Mouse (Mus musculus) kidney, embryonic 15.5 days (tissue): ENCODE results near the gene Tle3. TPM values are rescaled to one million over a fixed set of nuclear protein-coding genes. Genes with fewer than 3 reads are reported as not detected.

Source experiments
- ATAC-seq: fragments of 200-750 bp; cut with Nextera tagmentation; replicated peaks from 2 replicates; pipeline ENCODE4 v1.8.0; 2017; ENCODE audit warnings: moderate TSS enrichment; ENCODE audit not compliant: low FRiP score
- H3K27ac ChIP-seq: fragments of 300-500 bp; sonication (generic); 2 replicates; pipeline ENCODE4 v1.5.1; 2015; ENCODE audit warnings: mild to moderate bottlenecking, inconsistent platforms
- H3K27me3 ChIP-seq: fragments of 300-500 bp; sonication (generic); 2 replicates; pipeline ENCODE4 v1.6.1; 2015; ENCODE audit warnings: inconsistent platforms
- H3K36me3 ChIP-seq: fragments of 300-500 bp; sonication (generic); 2 replicates; pipeline ENCODE4 v1.6.1; 2015; ENCODE audit warnings: inconsistent platforms
- H3K4me1 ChIP-seq: fragments of 300-500 bp; sonication (generic); 2 replicates; pipeline ENCODE4 v1.6.1; 2015; ENCODE audit warnings: inconsistent platforms
- H3K4me2 ChIP-seq: fragments of 300-500 bp; sonication (generic); 2 replicates; pipeline ENCODE4 v1.6.1; 2015; ENCODE audit warnings: moderate library complexity, mild to moderate bottlenecking, inconsistent platforms
- H3K4me3 ChIP-seq: fragments of 300-500 bp; sonication (generic); replicated peaks from 2 replicates; pipeline ENCODE4 v1.5.1; 2015; ENCODE audit warnings: mild to moderate bottlenecking, inconsistent platforms
- H3K9ac ChIP-seq: fragments of 300-500 bp; sonication (generic); 2 replicates; pipeline ENCODE4 v1.6.1; 2015; ENCODE audit warnings: mild to moderate bottlenecking, inconsistent platforms
- H3K9me3 ChIP-seq: fragments of 300-500 bp; sonication (generic); replicated peaks from 2 replicates; pipeline ENCODE4 v1.6.1; 2016; ENCODE audit warnings: inconsistent platforms
- WGBS: fragments of 180-500 bp; shearing (Covaris S2); methylation state at CpG from one replicate; pipeline ENCODE4 v1.1.7; 2015; ENCODE audit warnings: mixed read lengths; 5-methylcytosine and 5-hydroxymethylcytosine counted together
- polyA plus RNA-seq: library from polyadenylated mRNA; unstranded; fragments of >200 nt; fragmentation: Nextera tagmentation; extraction: Ambion mirVana; gene quantifications from 2 replicates; pipeline ENCODE4 v1.2.1, GENCODE M21; 2015

Gene Tle3
- 26.1 and 30.9 TPM in 2 replicates for polyA plus RNA-seq

GRCm38 (mm10) chr9:61371755-61372509 lies at the start of gene Tle3:
Tle3 (plus strand) TSS chr9:61372366.
- H3K9me3 ChIP-seq: no peaks in the 10 kb centered on the region
- peak within 1 kb of the TSS; percentile 95 for H3K27ac ChIP-seq
- peaks cover 13% of the 10 kb centered on the region for H3K36me3 ChIP-seq
- H3K4me1 ChIP-seq: peaks cover 69% of the 10 kb centered on the region
- ATAC-seq: peak; percentile 66
- peak within 1 kb of the TSS; percentile 98 for H3K9ac ChIP-seq
- H3K27me3 ChIP-seq: peaks cover under 1% of the 10 kb centered on the region; the same call in 1 of the 2 replicates
- H3K4me3 ChIP-seq: peak within 1 kb of the TSS; percentile 79
- peak within 1 kb of the TSS; percentile 78 for H3K4me2 ChIP-seq
- under 1% methylated on average over 35 of the region's 35 CpGs for WGBS

- no peak for ATAC-seq
- H3K4me2 ChIP-seq: no peak overlapping the region
- 81% methylated on average over 5 of the region's 5 CpGs for WGBS
- H3K9ac ChIP-seq: no peak overlapping the region
- H3K4me1 ChIP-seq: peaks cover 35% of the 10 kb centered on the region
- peaks cover 70% of the 10 kb centered on the region for H3K27me3 ChIP-seq
- no peak overlapping the region for H3K27ac ChIP-seq
- H3K36me3 ChIP-seq: no peaks in the 10 kb centered on the region
- H3K4me3 ChIP-seq: no peak overlapping the region
- 0 out of 2 replicates have a peak, but pooled peaks cover 3% of the 10 kb centered on the region for H3K9me3 ChIP-seq
These were observed 48.9 kb upstream of the Tle3 start for GRCm38 (mm10) chr9:61323221-61323620.

- no peak for ATAC-seq
- 68% methylated on average over 3 of the region's 3 CpGs for WGBS
These were observed 48.3 kb upstream of the Tle3 start for GRCm38 (mm10) chr9:61323879-61324278.

GRCm38 (mm10) chr9:61324354-61324753 lies 47.8 kb upstream of the Tle3 start:
- ATAC-seq: no peak
- H3K4me1 ChIP-seq: peaks cover 35% of the 10 kb centered on the region

More at GRCm38 (mm10) chr9:61323879-61324278, 48.3 kb upstream of the Tle3 start:
- Histone ChIP-seq H3K27ac (no peak overlapping the region), H3K9me3 (0 out of 2 replicates have a peak, but pooled peaks cover 1% of the 10 kb centered on the region), H3K4me1 (peaks cover 35% of the 10 kb centered on the region), H3K27me3 (peaks cover 73% of the 10 kb centered on the region), H3K4me2 (no peak overlapping the region), H3K9ac (no peak overlapping the region), H3K36me3 (no peaks in the 10 kb centered on the region), H3K4me3 (no peak overlapping the region)

GRCm38 (mm10) chr9:61325012-61325411 lies 47.2 kb upstream of the Tle3 start:
- Histone ChIP-seq H3K4me3 (no peak overlapping the region), H3K9ac (no peak overlapping the region), H3K27ac (no peak overlapping the region), H3K27me3 (peaks cover 77% of the 10 kb centered on the region), H3K4me1 (peaks cover 35% of the 10 kb centered on the region), H3K4me2 (no peak overlapping the region), H3K36me3 (no peaks in the 10 kb centered on the region), H3K9me3 (no peaks in the 10 kb centered on the region)
- ATAC-seq: no peak
- WGBS: 22% methylated on average over 2 of the region's 2 CpGs

More at GRCm38 (mm10) chr9:61324354-61324753, 47.8 kb upstream of the Tle3 start:
- no peak overlapping the region for H3K4me2 ChIP-seq
- H3K27ac ChIP-seq: no peak overlapping the region
- 23% methylated on average over 12 of the region's 12 CpGs for WGBS
- H3K4me3 ChIP-seq: no peak overlapping the region
- no peaks in the 10 kb centered on the region for H3K36me3 ChIP-seq
- no peaks in the 10 kb centered on the region for H3K9me3 ChIP-seq
- peaks cover 75% of the 10 kb centered on the region for H3K27me3 ChIP-seq
- no peak overlapping the region for H3K9ac ChIP-seq

GRCm38 (mm10) chr9:61325931-61326351 lies 46.2 kb upstream of the Tle3 start:
- Histone ChIP-seq H3K9ac (no peak overlapping the region), H3K27me3 (peaks cover 78% of the 10 kb centered on the region)
- no peak for ATAC-seq

GRCm38 (mm10) chr9:61326922-61327321 lies 45.2 kb upstream of the Tle3 start:
- H3K27me3 ChIP-seq: peaks cover 75% of the 10 kb centered on the region
- WGBS: 80% methylated on average over 8 of the region's 8 CpGs
- no peak overlapping the region for H3K4me2 ChIP-seq
- H3K27ac ChIP-seq: no peak overlapping the region
- no peak overlapping the region for H3K9ac ChIP-seq
- no peak for ATAC-seq
- no peaks in the 10 kb centered on the region for H3K36me3 ChIP-seq
- H3K4me1 ChIP-seq: peaks cover 32% of the 10 kb centered on the region
- no peak overlapping the region for H3K4me3 ChIP-seq
- H3K9me3 ChIP-seq: no peaks in the 10 kb centered on the region

More at GRCm38 (mm10) chr9:61325931-61326351, 46.2 kb upstream of the Tle3 start:
- H3K4me1 ChIP-seq: peaks cover 35% of the 10 kb centered on the region
- H3K9me3 ChIP-seq: no peaks in the 10 kb centered on the region
- H3K4me2 ChIP-seq: no peak overlapping the region
- H3K36me3 ChIP-seq: no peaks in the 10 kb centered on the region
- no peak overlapping the region for H3K4me3 ChIP-seq
- H3K27ac ChIP-seq: no peak overlapping the region
- WGBS: 24% methylated on average over 7 of the region's 7 CpGs

GRCm38 (mm10) chr9:61328173-61328572 lies 44.0 kb upstream of the Tle3 start:
- H3K27me3 ChIP-seq: peaks cover 74% of the 10 kb centered on the region
- H3K4me2 ChIP-seq: no peak overlapping the region
- no peaks in the 10 kb centered on the region for H3K9me3 ChIP-seq
- no peak overlapping the region for H3K27ac ChIP-seq
- H3K36me3 ChIP-seq: no peaks in the 10 kb centered on the region
- no peak for ATAC-seq
- peaks cover 33% of the 10 kb centered on the region for H3K4me1 ChIP-seq
- WGBS: 77% methylated on average over 5 of the region's 5 CpGs
- no peak overlapping the region for H3K4me3 ChIP-seq
- no peak overlapping the region for H3K9ac ChIP-seq

GRCm38 (mm10) chr9:61330747-61331146 lies 41.4 kb upstream of the Tle3 start:
- ATAC-seq: no peak
- H3K9ac ChIP-seq: no peak overlapping the region
- peaks cover 67% of the 10 kb centered on the region for H3K27me3 ChIP-seq
- no peak overlapping the region for H3K4me2 ChIP-seq
- no peaks in the 10 kb centered on the region for H3K36me3 ChIP-seq
- WGBS: 83% methylated on average over 9 of the region's 9 CpGs
- H3K4me1 ChIP-seq: peaks cover 16% of the 10 kb centered on the region
- no peaks in the 10 kb centered on the region for H3K9me3 ChIP-seq
- no peak overlapping the region for H3K4me3 ChIP-seq
- no peak overlapping the region for H3K27ac ChIP-seq

GRCm38 (mm10) chr9:61332226-61332936 lies 39.8 kb upstream of the Tle3 start:
- Histone ChIP-seq H3K9ac (no peak overlapping the region), H3K27me3 (peaks cover 67% of the 10 kb centered on the region), H3K4me3 (no peak overlapping the region), H3K9me3 (no peaks in the 10 kb centered on the region), H3K4me2 (no peak overlapping the region), H3K36me3 (no peaks in the 10 kb centered on the region), H3K4me1 (peaks cover 24% of the 10 kb centered on the region), H3K27ac (no peak overlapping the region)
- no peak for ATAC-seq
- WGBS: 91% methylated on average over 7 of the region's 7 CpGs

- no peaks in the 10 kb centered on the region for H3K36me3 ChIP-seq
- no peak overlapping the region for H3K27ac ChIP-seq
- H3K9ac ChIP-seq: no peak overlapping the region
- no peak for ATAC-seq
- no peaks in the 10 kb centered on the region for H3K9me3 ChIP-seq
- no peak overlapping the region for H3K4me3 ChIP-seq
- H3K27me3 ChIP-seq: peaks cover 71% of the 10 kb centered on the region
- H3K4me1 ChIP-seq: peaks cover 56% of the 10 kb centered on the region
- no peak overlapping the region for H3K4me2 ChIP-seq
These were observed 36.0 kb upstream of the Tle3 start for GRCm38 (mm10) chr9:61336179-61336578.
